Mouse (Mus musculus) embryonic facial prominence, embryonic 14.5 days (tissue): ENCODE data around the gene Eif2ak2. TPM values are rescaled to one million over a fixed set of nuclear protein-coding genes. Genes with fewer than 3 reads are reported as not detected.

Experiments
- ATAC-seq: fragments of 200-750 bp; cut with Nextera tagmentation; 2 replicates; pipeline ENCODE4 v1.8.0; 2017; ENCODE audit warnings: low read depth, moderate number of reproducible peaks, moderate TSS enrichment
- DNase-seq: peaks from one replicate; pipeline ENCODE4 v3.0.0-alpha.2; 2015; ENCODE audit warnings: low spot score
- H3K27ac ChIP-seq: fragments of 300-500 bp; sonication (generic); replicated peaks from 2 replicates; pipeline ENCODE4 v1.5.1; 2014; ENCODE audit warnings: low read depth, mild to moderate bottlenecking, low read length, moderate library complexity
- H3K27me3 ChIP-seq: fragments of 300-500 bp; sonication (generic); replicated peaks from 2 replicates; pipeline ENCODE4 v1.6.1; 2014; ENCODE audit warnings: low read length; ENCODE audit not compliant: control insufficient read depth, insufficient read depth
- H3K36me3 ChIP-seq: fragments of 300-500 bp; sonication (generic); 2 replicates; pipeline ENCODE4 v1.6.1; 2014; ENCODE audit warnings: low read length, mixed read lengths; ENCODE audit not compliant: control insufficient read depth, insufficient read depth
- H3K4me1 ChIP-seq: fragments of 300-500 bp; sonication (generic); 2 replicates; pipeline ENCODE4 v1.6.1; 2014; ENCODE audit warnings: antibody characterized with exemption, low read length; ENCODE audit not compliant: control insufficient read depth, insufficient read depth
- H3K4me2 ChIP-seq: fragments of 300-500 bp; sonication (generic); 2 replicates; pipeline ENCODE4 v1.6.1; 2014; ENCODE audit warnings: low read depth, mild to moderate bottlenecking, low read length, moderate library complexity, mixed read lengths
- H3K4me3 ChIP-seq: fragments of 300-500 bp; sonication (generic); 2 replicates; pipeline ENCODE4 v1.5.1; 2014; ENCODE audit warnings: low read depth, mild to moderate bottlenecking, low read length
- H3K9ac ChIP-seq: fragments of 300-500 bp; sonication (generic); 2 replicates; pipeline ENCODE4 v1.6.1; 2014; ENCODE audit warnings: low read depth, mild to moderate bottlenecking, low read length, moderate library complexity, mixed read lengths
- H3K9me3 ChIP-seq: fragments of 300-500 bp; sonication (generic); 2 replicates; pipeline ENCODE4 v1.6.1; 2016; ENCODE audit warnings: low read length; ENCODE audit not compliant: control insufficient read depth
- WGBS: fragments of 180-500 bp; shearing (Covaris S2); extraction: QIAGEN DNeasy Blood & Tissue Kit; methylation state at CpG from one replicate; pipeline ENCODE4 v1.1.7; 2014; 5-methylcytosine and 5-hydroxymethylcytosine counted together
- polyA plus RNA-seq: library from polyadenylated mRNA; unstranded; fragments of >200 nt; fragmentation: Nextera tagmentation; extraction: Ambion mirVana; gene quantifications from 2 replicates; pipeline ENCODE4 v1.2.1, GENCODE M21; 2014

The Eif2ak2 gene
- 6.8 and 8.0 TPM in 2 replicates for polyA plus RNA-seq

- Histone ChIP-seq H3K4me3 (peak within 1 kb of the TSS; percentile 60), H3K4me2 (peak within 1 kb of the TSS; percentile 62), H3K9me3 (no peaks in the 10 kb centered on the region), H3K27me3 (no peaks in the 10 kb centered on the region), H3K36me3 (0 out of 2 replicates have a peak, but pooled peaks cover 8% of the 10 kb centered on the region), H3K9ac (peak within 1 kb of the TSS; percentile 75), H3K4me1 (peaks cover 5% of the 10 kb centered on the region; the same call in 1 of the 2 replicates), H3K27ac (peak within 1 kb of the TSS; percentile 73)
- ATAC-seq, result peak; percentile 98
- WGBS, result 3% methylated on average over 28 of the region's 28 CpGs
- DNase-seq, result peak; percentile 90
Measured at GRCm38 (mm10) chr17:78882401-78883112, at the start of gene Eif2ak2. Gene Eif2ak2 (minus strand): TSS chr17:78882573.

- DNase-seq (no peak), ATAC-seq (no peak)
- Histone ChIP-seq H3K27me3 (no peaks in the 10 kb centered on the region), H3K9ac (peak overlapping the region; percentile 79), H3K4me3 (peak overlapping the region; percentile 62; the same call in 1 of the 2 replicates), H3K4me2 (peak overlapping the region; percentile 64), H3K9me3 (no peaks in the 10 kb centered on the region), H3K4me1 (peaks cover 10% of the 10 kb centered on the region), H3K27ac (no peak overlapping the region), H3K36me3 (peaks cover 39% of the 10 kb centered on the region)
- 38% methylated on average over 6 of the region's 6 CpGs for WGBS
Measured at GRCm38 (mm10) chr17:78917696-78918095, 35.3 kb upstream of the Eif2ak2 start.

GRCm38 (mm10) chr17:78916899-78917298, 34.5 kb upstream of the Eif2ak2 start:
- 2% methylated on average over 11 of the region's 11 CpGs for WGBS
- Histone ChIP-seq H3K9me3 (no peaks in the 10 kb centered on the region), H3K27ac (peak overlapping the region; percentile 62), H3K4me3 (peak overlapping the region; percentile 62), H3K4me2 (peak overlapping the region; percentile 64), H3K36me3 (peaks cover 31% of the 10 kb centered on the region), H3K9ac (peak overlapping the region; percentile 79), H3K4me1 (peaks cover 10% of the 10 kb centered on the region), H3K27me3 (no peaks in the 10 kb centered on the region)
- ATAC-seq (0 out of 2 replicates have a peak, but pooled peaks have one; percentile 10), DNase-seq (no peak)

GRCm38 (mm10) chr17:78916369-78916813, 34.0 kb upstream of the Eif2ak2 start, which contains the start of gene Cebpzos:
Gene Cebpzos (plus strand): TSS chr17:78916500.
- peak; percentile 93 for ATAC-seq
- 0% methylated on average over 32 of the region's 37 CpGs for WGBS

GRCm38 (mm10) chr17:78915772-78916171, 33.4 kb upstream of the Eif2ak2 start:
- WGBS, result 54% methylated on average over 6 of the region's 6 CpGs
- H3K9ac ChIP-seq, result peak overlapping the region; percentile 79
- DNase-seq, result peak; percentile 28

More at GRCm38 (mm10) chr17:78916369-78916813, 34.0 kb upstream of the Eif2ak2 start, which contains the start of gene Cebpzos:
- H3K4me2 ChIP-seq, result peak within 1 kb of the TSS; percentile 64
- H3K27ac ChIP-seq, result peak within 1 kb of the TSS; percentile 62
- H3K4me1 ChIP-seq, result peaks cover 10% of the 10 kb centered on the region
- H3K9me3 ChIP-seq, result no peaks in the 10 kb centered on the region
- DNase-seq, result peak; percentile 92
- peak within 1 kb of the TSS; percentile 62 for H3K4me3 ChIP-seq
- no peaks in the 10 kb centered on the region for H3K27me3 ChIP-seq
- H3K9ac ChIP-seq, result peak within 1 kb of the TSS; percentile 79
- H3K36me3 ChIP-seq, result peaks cover 26% of the 10 kb centered on the region

GRCm38 (mm10) chr17:78913921-78914320, 31.5 kb upstream of the Eif2ak2 start:
- Histone ChIP-seq H3K4me2 (no peak overlapping the region), H3K9me3 (no peaks in the 10 kb centered on the region), H3K36me3 (peaks cover 5% of the 10 kb centered on the region; the same call in 1 of the 2 replicates), H3K27me3 (no peaks in the 10 kb centered on the region), H3K4me3 (no peak overlapping the region), H3K9ac (no peak overlapping the region), H3K4me1 (peaks cover 10% of the 10 kb centered on the region), H3K27ac (no peak overlapping the region)
- DNase-seq, result no peak
- no peak for ATAC-seq
- WGBS, result 79% methylated on average over 3 of the region's 3 CpGs

More at GRCm38 (mm10) chr17:78915772-78916171, 33.4 kb upstream of the Eif2ak2 start:
- no peaks in the 10 kb centered on the region for H3K9me3 ChIP-seq
- ATAC-seq, result peak; percentile 1; the same call in 1 of the 2 replicates
- H3K36me3 ChIP-seq, result peaks cover 21% of the 10 kb centered on the region
- H3K4me2 ChIP-seq, result peak overlapping the region; percentile 64
- no peaks in the 10 kb centered on the region for H3K27me3 ChIP-seq
- H3K27ac ChIP-seq, result peak overlapping the region; percentile 62
- peaks cover 10% of the 10 kb centered on the region for H3K4me1 ChIP-seq
- H3K4me3 ChIP-seq, result peak overlapping the region; percentile 62

- WGBS, result 34% methylated on average over 6 of the region's 6 CpGs
- ATAC-seq (peak; percentile 27), DNase-seq (peak; percentile 71)
- Histone ChIP-seq H3K4me2 (peak overlapping the region; percentile 41), H3K9me3 (no peaks in the 10 kb centered on the region), H3K27me3 (no peaks in the 10 kb centered on the region), H3K9ac (0 out of 2 replicates have a peak overlapping the region, but pooled peaks have one; percentile 5), H3K4me1 (peaks cover 10% of the 10 kb centered on the region), H3K27ac (no peak overlapping the region), H3K36me3 (no peaks in the 10 kb centered on the region), H3K4me3 (peak overlapping the region; percentile 24)
Measured at GRCm38 (mm10) chr17:78912861-78913281, 30.5 kb upstream of the Eif2ak2 start.

- no peak overlapping the region for H3K9ac ChIP-seq
- no peaks in the 10 kb centered on the region for H3K36me3 ChIP-seq
- H3K27me3 ChIP-seq, result no peaks in the 10 kb centered on the region
- 65% methylated on average over 2 of the region's 2 CpGs for WGBS
- no peak overlapping the region for H3K4me2 ChIP-seq
- no peak for ATAC-seq
- H3K4me1 ChIP-seq, result no peaks in the 10 kb centered on the region
- H3K4me3 ChIP-seq, result no peak overlapping the region
- no peaks in the 10 kb centered on the region for H3K9me3 ChIP-seq
- no peak overlapping the region for H3K27ac ChIP-seq
- DNase-seq, result no peak
Measured at GRCm38 (mm10) chr17:78909374-78909773, 27.0 kb upstream of the Eif2ak2 start.
